Mouse (Mus musculus) lung, postnatal 0 days (tissue): ENCODE measurements around the gene Lpcat3.

Experiments used
- CTCF ChIP-seq: IDR thresholded peaks from 2 replicates; pipeline ENCODE4 v1.5.1; 2016; ENCODE audit warnings: antibody characterized with exemption, mild to moderate bottlenecking
- EP300 ChIP-seq: IDR thresholded peaks from 2 replicates; pipeline ENCODE4 v1.6.1; 2016; ENCODE audit warnings: antibody characterized with exemption, mild to moderate bottlenecking, control low read depth

GRCm38 (mm10) chr6:124729850-124730705, 67.3 kb downstream of the Lpcat3 start:
- TF ChIP-seq CTCF (no peak), EP300 (no peak)
